ENCODE assay signal across 8 mouse cellular contexts in the genomic region with DNA sequence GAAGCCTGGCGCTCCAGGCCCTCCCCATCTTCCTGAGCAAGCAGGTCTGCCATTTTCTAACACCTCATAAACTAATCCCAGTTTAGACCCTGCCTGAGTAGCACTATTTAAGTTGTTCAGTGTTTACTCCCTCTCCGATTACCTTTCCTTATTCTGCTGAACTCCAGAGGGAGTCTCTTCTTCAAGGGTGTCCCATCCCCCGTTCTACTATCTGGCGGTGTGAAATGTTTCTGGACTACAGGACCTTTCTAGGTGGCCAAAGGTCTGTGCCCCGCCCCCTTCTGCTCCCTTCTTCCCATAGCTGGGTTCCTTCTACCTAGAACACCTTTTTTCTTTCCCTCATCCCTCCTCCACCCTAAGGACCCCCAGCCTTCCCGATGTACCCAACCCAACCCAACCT. TPM values are rescaled to one million over a fixed set of nuclear protein-coding genes. Genes with fewer than 3 reads are reported as not detected.
DNase-seq lines count a peak whose midpoint lies in the region; ATAC-seq and TF ChIP-seq lines count a peak whose summit lies in the region.

No protein-coding gene starts in this region.

- ATAC-seq in intestine, embryonic 16.5 days = no peak

- peak overlapping the region; percentile 74 for H3K4me3 ChIP-seq in intestine, embryonic 16.5 days (ENCODE audit: low read length)
- H3K4me3 ChIP-seq in midbrain, embryonic 10.5 days = peak overlapping the region; percentile 69
- H3K4me3 ChIP-seq in lung, adult 2 months (replicated peaks; ENCODE audit: extremely low read depth, low read depth, low read length) = no peak overlapping the region

- H3K4me1 ChIP-seq in intestine, embryonic 16.5 days (ENCODE audit: control insufficient read depth, insufficient read depth, low read length) = peaks cover 20% of the 10 kb centered on the region
- peaks cover 33% of the 10 kb centered on the region for H3K4me1 ChIP-seq in midbrain, embryonic 10.5 days
- peaks cover 9% of the 10 kb centered on the region; the same call in 1 of the 2 replicates for H3K4me1 ChIP-seq in lung, adult 2 months (ENCODE audit: control insufficient read depth, insufficient read depth, low read length)

- no peak for TF ChIP-seq CTCF in lung, adult 2 months (IDR thresholded peaks at IDR 0.05; ENCODE audit: insufficient read depth, low read length)

- no peak for TF ChIP-seq POLR2A in lung, adult 2 months (IDR thresholded peaks at IDR 0.05; ENCODE audit: borderline replicate concordance, extremely low read depth, low read depth, low read length)

- peaks cover 17% of the 10 kb centered on the region for H3K27me3 ChIP-seq in intestine, embryonic 16.5 days (replicated peaks; ENCODE audit: control insufficient read depth, insufficient read depth, low read length)
- H3K27me3 ChIP-seq in midbrain, embryonic 10.5 days (ENCODE audit: low read depth, poor library complexity, severe bottlenecking) = peaks cover 76% of the 10 kb centered on the region

- no peak overlapping the region for H3K9ac ChIP-seq in intestine, embryonic 16.5 days (ENCODE audit: low read depth, low read length)

- 22% methylated on average over 6 of the region's 6 CpGs for WGBS in intestine, embryonic 16.5 days
- 13% methylated on average over 6 of the region's 6 CpGs for WGBS in midbrain, embryonic 10.5 days
- 41% methylated on average over 6 of the region's 6 CpGs for WGBS in lung, adult 2 months

- DNase-seq in gastrocnemius, adult 8-10 months (ENCODE audit: low spot score in 2 of 2) = peak; percentile 11 to 32
- DNase-seq in gastrocnemius, postnatal 4 days (ENCODE audit: low spot score in 2 of 2) = no peak
- DNase-seq in cerebellum, postnatal 14 days = peak; percentile 64 to 70
- no peak for DNase-seq in midbrain, embryonic 10.5 days (ENCODE audit: low spot score)
- DNase-seq in adipocyte (ENCODE audit: low spot score) = no peak
- no peak for DNase-seq in lung, adult 2 months
- no peak for DNase-seq in urinary bladder, postnatal 4 days (ENCODE audit: low spot score in 2 of 2)

- no peaks in the 10 kb centered on the region for H3K9me3 ChIP-seq in intestine, embryonic 16.5 days (ENCODE audit: control insufficient read depth, low read length)
- H3K9me3 ChIP-seq in midbrain, embryonic 10.5 days (replicated peaks) = no peaks in the 10 kb centered on the region

- H3K36me3 ChIP-seq in intestine, embryonic 16.5 days (ENCODE audit: control insufficient read depth, insufficient read depth, low read length) = no peaks in the 10 kb centered on the region
- no peaks in the 10 kb centered on the region for H3K36me3 ChIP-seq in midbrain, embryonic 10.5 days

- no peak overlapping the region for H3K27ac ChIP-seq in intestine, embryonic 16.5 days (ENCODE audit: low read length)
- H3K27ac ChIP-seq in midbrain, embryonic 10.5 days (replicated peaks) = no peak overlapping the region

- peak overlapping the region; percentile 100 for H3K4me2 ChIP-seq in intestine, embryonic 16.5 days (ENCODE audit: low read depth, low read length)

RNA-seq across cellular contexts. Expression of a gene that starts 32.6 kb away (rescaled TPM):
- total RNA-seq in gastrocnemius, adult 8-10 months (2022) = 10 to 100 TPM; 20.7 to 25.6 (median 22.4) TPM
- 10 to 100 TPM; 56.5 to 56.8 TPM for total RNA-seq in gastrocnemius, postnatal 4 days (2021)
- polyA plus RNA-seq in intestine, embryonic 16.5 days (2015; fragmentation: Nextera tagmentation; extraction: Ambion mirVana) = 14.9 and 17.9 TPM in 2 replicates
- polyA plus RNA-seq in midbrain, embryonic 10.5 days (2016; fragmentation: Nextera tagmentation; extraction: Ambion mirVana) = 36.7 and 41.3 TPM in 2 replicates
- 42.4 and 49.9 TPM in 2 replicates for polyA plus RNA-seq in lung, adult 2 months (2012; rRNA removed)

RNA-seq across cellular contexts. Expression of a gene that starts 36.0 kb away (rescaled TPM):
- total RNA-seq in gastrocnemius, adult 8-10 months (2022) = 1 to 10 TPM in 3 of 4 experiments, under 1 TPM in 1; 0.41 to 2.1 (median 1.4) TPM
- 10 to 100 TPM; 44.8 to 59.4 TPM for total RNA-seq in gastrocnemius, postnatal 4 days (2021)
- 16.6 and 17.6 TPM in 2 replicates for polyA plus RNA-seq in intestine, embryonic 16.5 days (2015; fragmentation: Nextera tagmentation; extraction: Ambion mirVana)
- polyA plus RNA-seq in midbrain, embryonic 10.5 days (2016; fragmentation: Nextera tagmentation; extraction: Ambion mirVana) = 0.96 and 1.6 TPM in 2 replicates
- 11.6 and 15.0 TPM in 2 replicates for polyA plus RNA-seq in lung, adult 2 months (2012; rRNA removed)

Comparison
In these comparisons a context has a peak if more than half of its experiments do, and no peak if none do; other contexts are left out.
1. DNase-seq: peak in gastrocnemius, adult 8-10 months (2 of 2) and cerebellum, postnatal 14 days (2 of 2); none in gastrocnemius, postnatal 4 days (0 of 2), midbrain, embryonic 10.5 days (single experiment), adipocyte (single experiment), lung, adult 2 months (single experiment) and urinary bladder, postnatal 4 days (0 of 2).